Mouse (Mus musculus) ES-E14 (cell line): Measurements from ENCODE around the gene Pnpla7. TPM values are rescaled to one million over a fixed set of nuclear protein-coding genes. Genes with fewer than 3 reads are reported as not detected.

Experiments used
- DNase-seq: peaks from one replicate; pipeline ENCODE4 v3.0.0-alpha.2; 2013; ENCODE audit warnings: low read depth, low spot score
- H3K27ac ChIP-seq: 2 replicates; pipeline ENCODE4 v1.5.1; 2012; ENCODE audit warnings: low read depth, mild to moderate bottlenecking, low read length, moderate library complexity, mixed read lengths; ENCODE audit not compliant: poor library complexity, insufficient read depth, severe bottlenecking
- H3K36me3 ChIP-seq: 2 replicates; pipeline ENCODE4 v1.6.1; 2012; ENCODE audit warnings: mild to moderate bottlenecking, low read length, moderate library complexity, mixed read lengths; ENCODE audit not compliant: control insufficient read depth, poor library complexity, insufficient read depth, severe bottlenecking
- H3K4me1 ChIP-seq, 2 experiments: fragments of 150-350 bp in 1 of 2; sonication (generic) in 1 of 2; 2 replicates each; pipeline ENCODE4 v1.6.1; 2012; ENCODE audit warnings: low read length in 2 of 2, mild to moderate bottlenecking in 1 of 2, mixed read lengths in 1 of 2; ENCODE audit not compliant: control insufficient read depth in 2 of 2, insufficient read depth in 2 of 2, poor library complexity in 1 of 2
- H3K4me3 ChIP-seq, 2 experiments: fragments of 150-350 bp in 1 of 2; sonication (generic) in 1 of 2; 2 replicates each; pipeline ENCODE4 v1.5.1; 2012; ENCODE audit warnings: low read length in 2 of 2, low read depth in 1 of 2, mild to moderate bottlenecking in 1 of 2, mixed read lengths in 1 of 2; ENCODE audit not compliant: insufficient read depth in 1 of 2, poor library complexity in 1 of 2, severe bottlenecking in 1 of 2
- H3K9ac ChIP-seq: 2 replicates; pipeline ENCODE4 v1.6.1; 2012; ENCODE audit warnings: low read depth, mild to moderate bottlenecking, low read length, mixed read lengths; ENCODE audit not compliant: poor library complexity, insufficient read depth, severe bottlenecking
- H3K9me3 ChIP-seq: fragments of 150-350 bp; sonication (generic); 2 replicates; pipeline ENCODE4 v1.6.1; 2012; ENCODE audit warnings: low read depth, mild to moderate bottlenecking, low read length; ENCODE audit not compliant: control insufficient read depth, insufficient read depth
- CHD2 ChIP-seq: IDR thresholded peaks from 2 replicates; pipeline ENCODE4 v1.6.1; 2014; ENCODE audit warnings: mild to moderate bottlenecking, low read depth, low read length, inconsistent platforms
- HCFC1 ChIP-seq: IDR thresholded peaks from 2 replicates; pipeline ENCODE4 v1.6.1; 2012; ENCODE audit warnings: low read length, inconsistent platforms, borderline replicate concordance; ENCODE audit not compliant: insufficient read depth
- MAFK ChIP-seq: IDR thresholded peaks from 2 replicates; pipeline ENCODE4 v1.6.1; 2014; ENCODE audit warnings: mild to moderate bottlenecking, low read depth, low read length, inconsistent platforms; ENCODE audit not compliant: insufficient read depth
- ZC3H11A ChIP-seq: IDR thresholded peaks from 2 replicates; pipeline ENCODE4 v1.6.1; 2012; ENCODE audit warnings: low read depth, mild to moderate bottlenecking, inconsistent platforms, low read length, borderline replicate concordance
- ZNF384 ChIP-seq: IDR thresholded peaks from 2 replicates; pipeline ENCODE4 v1.6.1; 2012; ENCODE audit warnings: low read depth, low read length, inconsistent platforms
- in situ Hi-C, 2 experiments: fragments of 600-800 bp; cut with MboI; formaldehyde crosslinking; loops; one replicate each; pipeline ENCODE4 v1.15.1; 2025; ENCODE audit warnings: low sequenced_read_pairs in 2 of 2, inconsistent platforms in 1 of 2; ENCODE audit not compliant: unreplicated experiment in 2 of 2
- total RNA-seq: library from RNA; depleted of rRNA; stranded (reverse); fragments of 300-350 nt; gene quantifications from 2 replicates; pipeline ENCODE4 v1.2.3, GENCODE M21; 2012

Pnpla7 gene
- total RNA-seq, 1 experiment = 20.2 TPM

GRCm38 (mm10) chr2:25066552-25066951 lies 90.7 kb downstream of the Pnpla7 start:
- no peak overlapping the region for H3K27ac ChIP-seq
- no peak for TF ChIP-seq ZC3H11A
- TF ChIP-seq MAFK = no peak
- no peak for TF ChIP-seq HCFC1
- TF ChIP-seq ZNF384 = no peak
- TF ChIP-seq CHD2 = no peak
- in situ Hi-C loops = no loop called here
- no peaks in the 10 kb centered on the region for H3K36me3 ChIP-seq
- H3K9ac ChIP-seq = no peak overlapping the region
- no peak for DNase-seq
- no peak overlapping the region for H3K4me3 ChIP-seq
- H3K9me3 ChIP-seq = no peaks in the 10 kb centered on the region
- no peaks in the 10 kb centered on the region for H3K4me1 ChIP-seq

DNA sequence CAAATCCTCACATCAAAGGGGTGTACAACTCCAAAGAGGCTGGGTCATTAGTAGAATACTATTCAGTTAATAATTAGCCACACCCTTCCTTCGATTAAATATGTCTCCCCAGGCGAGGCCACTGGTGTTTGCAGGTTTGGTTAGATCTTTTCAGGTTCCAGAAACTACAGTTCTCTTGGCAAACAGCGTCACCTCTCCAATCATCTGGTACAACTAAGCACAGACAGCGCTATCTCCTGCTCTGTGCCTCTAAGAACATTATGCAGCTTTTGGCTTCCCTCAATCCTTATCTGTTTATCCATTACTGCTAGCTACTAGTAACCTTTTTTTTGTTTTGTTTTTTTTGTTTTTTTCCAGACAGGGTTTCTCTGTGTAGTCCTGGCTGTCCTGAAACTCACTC lies 93.7 kb downstream of the Pnpla7 start:
- TF ChIP-seq CHD2 (no peak), MAFK (no peak), ZNF384 (no peak), ZC3H11A (no peak), HCFC1 (no peak)
- no peak overlapping the region for H3K27ac ChIP-seq
- H3K9me3 ChIP-seq = no peaks in the 10 kb centered on the region
- no peaks in the 10 kb centered on the region for H3K4me1 ChIP-seq
- no peak overlapping the region for H3K9ac ChIP-seq
- in situ Hi-C loops = no loop called here
- DNase-seq = no peak
- H3K4me3 ChIP-seq = no peak overlapping the region
- no peaks in the 10 kb centered on the region for H3K36me3 ChIP-seq

DNA sequence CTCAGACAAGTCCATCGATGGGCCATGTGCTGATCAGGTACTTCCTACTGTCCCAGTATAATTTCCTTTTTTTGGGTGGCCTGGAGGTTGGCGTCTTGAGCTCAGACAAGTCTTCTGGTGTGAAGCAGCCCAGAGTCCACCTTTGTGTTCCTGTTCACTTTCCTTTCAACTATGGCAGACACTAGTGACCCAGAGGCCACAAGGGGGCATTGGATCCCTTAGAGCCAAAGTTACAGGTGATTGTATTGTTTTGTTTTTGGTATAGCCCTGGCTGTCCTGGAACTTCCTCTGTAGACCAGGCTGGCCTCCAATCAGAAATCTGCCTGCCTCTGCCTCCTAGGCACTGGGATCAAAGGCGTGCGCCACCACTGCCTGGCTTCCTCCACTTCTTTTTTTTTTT lies 96.6 kb downstream of the Pnpla7 start:
- no peak for DNase-seq
- Histone ChIP-seq H3K36me3 (no peaks in the 10 kb centered on the region), H3K4me1 (no peaks in the 10 kb centered on the region), H3K9ac (no peak overlapping the region), H3K27ac (no peak overlapping the region), H3K4me3 (no peak overlapping the region), H3K9me3 (no peaks in the 10 kb centered on the region)
- in situ Hi-C loops = no loop called here
- TF ChIP-seq ZC3H11A (no peak), ZNF384 (no peak), CHD2 (no peak), MAFK (no peak)

GRCm38 (mm10) chr2:25075506-25075905 lies 99.7 kb downstream of the Pnpla7 start:
- H3K36me3 ChIP-seq = no peaks in the 10 kb centered on the region
- TF ChIP-seq MAFK (no peak), ZC3H11A (no peak), HCFC1 (no peak), ZNF384 (no peak), CHD2 (no peak)
- in situ Hi-C loops = no loop called here
- H3K9ac ChIP-seq = no peak overlapping the region
- H3K9me3 ChIP-seq = no peaks in the 10 kb centered on the region
- no peak overlapping the region for H3K4me3 ChIP-seq
- no peak for DNase-seq
- no peak overlapping the region for H3K27ac ChIP-seq
- no peaks in the 10 kb centered on the region for H3K4me1 ChIP-seq

- H3K36me3 ChIP-seq = no peaks in the 10 kb centered on the region
- H3K9ac ChIP-seq = no peak overlapping the region
- no peak overlapping the region for H3K27ac ChIP-seq
- TF ChIP-seq MAFK (no peak), ZC3H11A (no peak), ZNF384 (no peak), HCFC1 (no peak), CHD2 (no peak)
- in situ Hi-C loops = no loop called here
- no peak for DNase-seq
- H3K4me1 ChIP-seq = no peaks in the 10 kb centered on the region
- H3K9me3 ChIP-seq = no peaks in the 10 kb centered on the region
- no peak overlapping the region for H3K4me3 ChIP-seq
These were observed 103.1 kb downstream of the Pnpla7 start for GRCm38 (mm10) chr2:25078967-25079366.
